Mouse (Mus musculus) layer of hippocampus, adult 9-11 months (tissue): Measurements from ENCODE around the gene Pphln1.

Source experiments
- DNase-seq: peaks from one replicate; pipeline ENCODE4 v3.0.0; 2022

Pphln1 gene

DNA sequence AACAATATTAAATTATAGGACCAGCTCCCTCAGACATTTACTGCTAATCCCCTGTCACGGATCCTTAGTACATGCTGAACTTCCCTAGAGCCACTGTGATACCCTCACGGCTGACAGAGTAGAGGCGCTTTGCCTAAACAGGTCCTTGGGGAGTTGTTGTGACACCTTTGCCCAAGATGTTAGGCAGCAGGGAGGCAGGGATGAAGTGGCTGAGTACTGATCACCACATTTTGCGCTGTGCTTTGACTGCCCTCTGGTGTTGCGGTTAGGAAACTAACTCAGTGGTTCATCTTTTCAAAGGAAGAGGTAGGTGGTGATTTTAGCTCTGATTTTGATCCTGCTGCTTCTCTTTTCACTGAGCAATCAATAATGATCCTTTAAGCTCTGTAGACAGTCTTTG is 40.5 kb downstream of the Pphln1 start:
- peak; percentile 53 for DNase-seq

DNA sequence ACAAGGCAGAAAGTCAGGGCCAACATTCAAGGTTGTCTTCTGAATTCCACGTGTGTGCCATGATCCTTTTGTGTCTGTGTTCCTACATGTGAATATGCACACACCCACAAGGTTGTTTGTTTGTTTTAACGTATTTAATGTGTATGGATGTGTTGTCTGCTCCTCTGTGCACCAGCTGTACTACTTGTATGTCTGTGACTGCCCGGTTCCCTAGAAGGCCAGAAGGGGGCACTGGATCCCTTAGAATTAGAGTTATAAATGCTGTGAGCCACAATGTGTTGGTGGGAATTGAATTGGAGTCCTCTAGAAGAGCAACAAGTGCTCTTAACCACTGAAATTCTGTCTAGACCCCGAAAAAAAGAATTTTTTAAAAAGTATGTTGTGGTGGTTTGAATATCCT is 44.1 kb downstream of the Pphln1 start:
- no peak for DNase-seq

DNA sequence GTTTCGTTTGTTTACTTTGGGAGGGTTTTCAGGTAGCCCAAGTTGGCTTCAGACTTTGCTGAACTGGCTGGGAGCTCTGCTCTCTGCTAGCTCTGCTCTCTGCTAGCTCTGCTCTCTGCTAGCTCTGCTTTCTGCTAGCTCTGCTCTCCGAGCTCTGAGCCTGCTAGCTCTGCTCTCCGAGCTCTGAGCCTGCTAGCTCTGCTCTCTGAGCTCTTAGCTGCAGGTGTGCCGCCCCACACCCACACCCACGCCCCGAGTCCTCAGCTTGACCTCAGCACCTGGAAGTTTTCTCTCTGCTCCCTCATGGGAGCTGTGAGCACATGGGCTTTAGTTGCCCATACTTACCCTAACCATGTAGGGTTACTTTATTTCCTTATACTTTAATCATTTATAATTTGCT is 45.5 kb downstream of the Pphln1 start:
- DNase-seq, result no peak

DNA sequence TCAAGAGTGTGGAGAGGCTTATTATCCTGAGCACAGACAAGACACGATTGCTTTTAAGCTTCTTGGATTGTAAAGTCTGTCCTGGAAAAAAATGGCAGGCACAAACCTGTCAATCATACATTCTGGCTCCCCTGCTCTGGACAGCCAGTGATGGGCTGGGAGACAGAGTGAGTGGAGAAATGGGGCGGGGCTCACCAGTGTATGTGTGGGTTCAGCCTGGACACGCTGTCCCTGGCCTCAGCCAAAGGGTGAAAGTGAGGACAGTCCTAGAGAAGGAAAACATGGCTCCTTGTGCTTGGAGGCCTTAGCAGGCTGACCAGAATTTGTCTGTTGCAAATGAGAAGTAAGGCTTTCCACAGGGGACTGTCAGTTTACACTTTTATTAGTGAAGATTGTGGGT is 50.7 kb downstream of the Pphln1 start:
- DNase-seq, result no peak

DNA sequence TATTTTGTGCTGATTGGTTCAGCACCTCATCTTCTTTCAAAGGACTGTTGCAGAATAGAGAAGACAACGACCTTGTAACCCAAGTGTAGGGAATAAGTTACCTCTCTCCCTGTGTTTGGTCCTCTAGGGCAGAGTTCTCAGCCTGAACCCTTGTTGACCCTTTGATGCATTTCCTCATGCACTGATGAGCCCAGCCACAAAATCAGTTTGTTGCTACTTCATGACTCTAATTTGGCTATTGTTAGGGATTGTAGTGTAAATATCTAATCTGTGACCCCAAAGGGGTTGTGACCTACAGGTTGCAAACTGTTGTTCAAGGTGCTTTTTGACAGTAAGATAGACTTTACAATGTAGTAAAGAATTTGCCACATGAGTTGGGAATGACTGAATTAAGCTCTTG is 55.1 kb downstream of the Pphln1 start:
- no peak for DNase-seq

DNA sequence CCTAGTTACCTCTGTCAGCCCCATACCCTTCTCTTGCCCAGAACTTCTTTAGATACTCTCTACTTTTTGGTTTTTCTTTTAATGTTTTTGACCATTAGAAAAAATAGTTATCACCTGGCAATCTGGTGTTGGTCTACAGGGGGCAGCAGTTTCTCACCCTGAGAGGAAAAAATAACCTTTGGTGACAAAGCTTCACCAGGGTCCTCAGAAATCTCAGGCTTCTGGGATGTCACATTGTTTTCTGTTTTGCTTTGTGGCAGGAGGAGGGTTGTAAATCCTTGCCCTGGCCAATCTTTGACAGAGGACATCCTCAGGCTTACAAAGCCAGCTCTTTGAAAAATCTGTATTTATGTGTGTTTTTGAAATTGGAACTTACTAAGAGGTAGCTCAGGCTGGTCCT is 57.9 kb downstream of the Pphln1 start:
- no peak for DNase-seq

DNA sequence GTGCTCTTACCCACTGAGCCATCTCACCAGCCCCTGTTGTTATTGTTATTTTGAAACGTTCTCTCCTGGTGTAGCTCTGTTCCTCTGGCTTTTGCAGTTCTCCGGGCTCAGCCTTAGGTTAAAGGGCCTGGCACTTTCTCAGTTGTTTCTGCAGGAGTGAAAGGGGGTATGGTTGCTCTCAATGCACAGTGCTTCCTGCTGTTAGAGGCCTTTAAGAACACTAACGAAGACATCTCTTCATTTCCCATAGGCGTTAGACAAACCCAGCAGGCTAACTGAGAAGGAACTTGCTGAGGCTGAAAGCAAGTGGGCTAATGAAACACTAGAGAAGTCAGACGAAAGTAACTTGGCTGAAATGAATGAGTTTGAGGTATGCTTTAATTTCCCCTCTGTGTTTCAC is 61.3 kb downstream of the Pphln1 start:
- no peak for DNase-seq

DNA sequence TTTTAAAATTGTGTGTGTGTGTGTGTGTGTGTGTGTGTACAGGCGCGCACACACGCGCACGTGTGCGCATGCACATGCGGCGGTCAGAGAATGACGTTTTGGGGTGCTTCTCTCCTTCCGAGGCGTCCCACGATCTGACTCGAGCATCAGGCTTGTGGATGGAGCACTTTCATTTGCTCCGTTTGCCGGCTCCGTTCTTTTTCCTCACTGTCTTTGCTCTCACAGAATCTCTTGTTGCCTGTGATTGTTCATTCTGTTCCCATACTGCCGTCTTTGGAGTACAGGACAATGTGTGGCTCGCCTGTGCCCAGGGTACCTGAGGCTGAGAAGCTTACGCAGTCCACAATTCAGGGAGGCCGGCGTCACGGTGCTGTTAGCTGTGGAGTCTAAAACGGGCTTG is 62.9 kb downstream of the Pphln1 start:
- no peak for DNase-seq

DNA sequence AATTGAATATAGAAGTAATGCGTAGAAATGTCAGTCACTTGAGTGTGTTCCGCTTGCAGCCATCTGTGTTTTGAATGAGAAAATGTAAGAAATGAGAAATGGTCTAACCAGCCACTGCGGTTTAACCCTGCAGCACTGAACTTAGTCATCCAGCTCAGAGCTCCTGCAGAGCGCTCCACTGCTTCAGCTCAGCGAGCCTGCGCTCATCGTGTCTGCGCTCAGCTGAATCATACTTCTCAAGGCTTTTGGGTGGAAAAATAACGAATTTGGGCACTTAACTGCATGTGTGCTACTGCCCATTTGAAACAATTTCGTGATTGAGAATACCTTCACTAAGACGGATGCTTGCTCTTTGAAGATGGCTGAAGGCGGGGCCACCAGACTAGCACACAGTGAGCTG is 73.5 kb downstream of the Pphln1 start:
- DNase-seq, result no peak

DNA sequence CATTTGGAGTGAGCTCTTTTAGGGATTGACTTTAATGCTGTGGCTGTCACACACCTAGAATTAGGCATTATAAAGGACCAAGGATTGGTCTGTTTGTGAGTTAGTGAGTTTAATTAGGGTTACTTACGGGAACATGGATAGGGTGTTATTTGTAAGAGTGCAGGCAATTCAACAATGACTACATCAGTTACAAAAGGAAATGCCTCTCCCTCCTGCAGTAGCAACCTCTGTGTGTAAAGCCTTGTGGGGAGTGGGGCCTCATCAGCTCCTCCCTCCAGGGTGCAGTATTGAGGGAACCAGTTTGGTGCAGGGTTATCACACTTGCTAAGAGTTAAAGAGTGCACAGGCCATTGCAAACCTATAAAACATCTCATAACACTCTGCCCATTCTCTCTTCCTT is 73.9 kb downstream of the Pphln1 start:
- no peak for DNase-seq

DNA sequence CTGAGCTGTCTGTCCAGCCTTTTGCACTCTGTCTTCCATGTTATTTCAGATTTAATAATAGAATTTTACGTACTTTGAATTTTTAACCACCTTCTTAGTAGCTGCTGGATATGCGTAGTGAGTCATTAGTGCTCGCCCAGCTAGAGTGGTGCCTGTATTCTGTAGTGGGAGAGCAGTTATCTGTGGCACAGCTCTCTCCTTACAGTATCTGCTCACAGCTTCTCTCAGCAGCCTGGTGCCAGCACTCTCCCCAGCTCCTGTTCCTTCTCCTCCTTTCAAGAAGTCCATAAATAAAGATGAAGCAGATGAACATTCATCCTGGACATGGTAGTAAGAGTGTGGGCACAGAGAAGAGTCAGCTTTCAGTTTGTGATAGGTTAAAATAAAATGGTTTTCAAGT is 76.1 kb downstream of the Pphln1 start:
- DNase-seq, result no peak

DNA sequence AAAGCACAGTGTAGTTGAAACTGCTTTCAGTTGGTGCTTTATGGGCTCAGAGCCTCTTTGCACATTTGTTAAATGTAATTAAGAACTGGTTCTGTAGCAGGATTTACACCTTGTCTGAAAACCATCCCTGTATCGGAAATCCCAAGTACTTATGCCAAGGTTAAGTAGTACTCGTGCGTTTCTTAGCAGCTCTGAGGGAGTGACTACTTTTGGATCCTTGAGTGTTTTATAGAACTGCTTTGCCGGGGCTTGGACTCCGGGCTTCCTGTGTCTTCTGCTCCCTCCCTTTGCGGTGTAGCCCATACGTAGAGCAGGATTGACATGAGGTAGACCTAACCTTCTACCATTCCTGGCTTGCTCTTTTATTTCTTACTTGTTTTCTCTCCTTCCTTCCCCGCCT is 77.5 kb downstream of the Pphln1 start:
- no peak for DNase-seq

DNA sequence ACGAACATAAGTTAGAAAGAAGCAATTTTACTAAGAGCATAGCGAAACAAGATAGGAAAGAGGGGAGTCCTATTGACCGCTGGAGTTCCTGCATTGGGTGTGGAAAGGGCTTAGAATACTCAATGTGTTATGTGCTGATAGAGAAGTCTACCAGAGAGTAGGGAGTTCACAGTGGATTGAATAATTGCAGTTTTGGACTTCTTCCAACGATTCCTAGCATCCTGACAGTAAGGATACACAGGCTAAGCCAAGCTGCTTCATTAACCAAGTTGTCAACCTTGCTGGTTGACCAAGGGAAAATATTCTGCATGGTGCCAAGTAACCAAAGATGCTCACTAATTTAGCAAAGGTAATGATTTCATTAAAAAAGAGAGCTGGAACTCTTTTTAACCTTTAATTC is 79.6 kb downstream of the Pphln1 start:
- no peak for DNase-seq

DNA sequence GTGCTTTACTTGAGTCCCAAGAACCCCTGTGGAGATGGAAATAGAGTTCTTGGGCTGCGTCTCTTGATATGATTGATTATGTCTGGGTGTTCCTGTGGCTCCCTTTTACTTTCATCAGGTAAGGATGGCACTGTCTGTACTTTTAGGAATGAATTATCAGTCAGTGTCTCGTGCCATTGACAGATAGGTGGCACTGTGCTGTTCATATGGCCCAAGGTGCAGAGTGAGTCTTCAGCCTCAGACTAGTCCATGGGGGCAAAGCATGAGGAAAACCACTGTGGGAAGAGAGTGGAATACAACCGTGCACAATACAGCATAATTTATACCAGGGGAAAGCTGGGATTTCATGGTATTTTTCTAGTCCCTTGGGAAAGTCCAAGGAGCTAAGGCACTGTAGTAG is 80.5 kb downstream of the Pphln1 start:
- no peak for DNase-seq

DNA sequence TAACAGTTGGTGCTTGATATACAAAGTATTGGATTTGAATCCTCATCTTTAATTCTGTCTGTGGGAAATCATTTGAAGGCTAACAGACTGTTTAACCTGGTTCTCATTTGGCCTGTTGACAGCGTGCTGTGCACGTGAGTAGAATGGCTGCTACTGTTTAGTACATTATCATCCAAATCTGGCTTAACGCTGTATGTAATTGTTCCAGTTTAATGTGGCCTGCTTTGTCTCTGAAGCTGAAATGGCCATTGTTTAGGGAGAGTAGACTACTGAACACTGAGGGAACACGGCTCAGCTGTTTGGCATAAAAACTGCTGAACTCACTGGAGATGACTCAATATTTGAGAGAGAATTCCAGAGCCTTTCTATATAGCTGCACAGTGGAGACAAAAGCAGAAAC is 81.3 kb downstream of the Pphln1 start:
- peak; percentile 72 for DNase-seq

DNA sequence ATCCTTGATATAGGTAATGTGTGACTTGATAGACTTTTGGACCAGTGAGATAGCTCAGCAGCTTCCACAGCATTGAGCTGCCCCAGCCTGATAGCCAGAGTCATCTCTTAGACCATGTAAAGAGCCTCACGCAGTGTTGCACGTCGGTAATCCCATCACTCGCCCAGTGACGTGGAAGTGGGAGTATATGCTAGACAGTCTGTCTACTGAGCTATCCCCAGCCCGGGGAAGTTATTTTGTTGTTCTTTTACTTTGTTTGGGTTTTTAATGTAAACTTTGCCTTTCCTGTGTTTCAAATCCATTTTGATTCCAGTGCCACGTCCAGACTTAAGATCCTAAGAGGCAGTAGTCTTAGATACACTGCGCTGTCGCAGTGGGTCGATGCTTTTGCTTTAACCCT is 83.0 kb downstream of the Pphln1 start:
- DNase-seq, result no peak

DNA sequence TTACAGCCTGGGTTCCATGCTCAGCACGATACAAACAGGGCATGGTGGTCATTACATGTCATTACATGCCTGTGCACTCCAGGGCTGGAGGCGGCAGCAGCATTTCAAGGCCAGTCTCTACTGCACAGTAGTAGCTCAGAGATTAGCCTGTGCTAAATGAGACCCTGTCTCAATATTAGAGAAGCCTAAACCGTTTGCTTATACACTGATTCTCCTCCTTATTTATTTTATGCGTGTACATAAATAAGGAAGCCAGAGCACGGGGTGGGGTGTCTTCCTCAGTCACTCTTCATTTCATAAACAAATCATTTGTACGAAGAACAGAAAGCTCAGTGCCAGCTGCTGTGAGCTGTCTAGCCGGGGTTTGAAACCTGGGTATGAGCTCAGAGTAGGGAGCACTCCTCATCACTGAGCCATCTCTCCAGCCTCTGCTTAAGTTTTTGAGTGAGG is 86.1 kb downstream of the Pphln1 start:
- DNase-seq, result no peak

DNA sequence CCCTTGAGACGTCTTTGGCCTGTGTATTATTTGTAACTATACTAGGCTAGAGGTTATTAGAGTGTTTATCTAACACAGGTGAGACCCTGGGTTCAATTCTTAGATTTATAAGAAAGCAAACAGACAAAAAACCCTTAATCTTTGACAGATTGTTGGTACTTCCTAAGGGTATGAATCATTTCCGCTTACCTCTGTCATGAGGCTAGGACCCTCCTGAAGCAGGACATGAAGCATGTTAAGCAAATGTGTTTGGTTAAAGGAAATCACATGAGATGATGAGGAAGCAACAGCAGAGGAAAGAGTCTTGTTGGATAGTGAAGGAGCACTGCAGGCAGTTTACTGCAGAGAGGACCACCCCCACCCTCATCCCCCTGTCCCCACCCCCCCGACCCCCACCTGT is 87.1 kb downstream of the Pphln1 start:
- no peak for DNase-seq

DNA sequence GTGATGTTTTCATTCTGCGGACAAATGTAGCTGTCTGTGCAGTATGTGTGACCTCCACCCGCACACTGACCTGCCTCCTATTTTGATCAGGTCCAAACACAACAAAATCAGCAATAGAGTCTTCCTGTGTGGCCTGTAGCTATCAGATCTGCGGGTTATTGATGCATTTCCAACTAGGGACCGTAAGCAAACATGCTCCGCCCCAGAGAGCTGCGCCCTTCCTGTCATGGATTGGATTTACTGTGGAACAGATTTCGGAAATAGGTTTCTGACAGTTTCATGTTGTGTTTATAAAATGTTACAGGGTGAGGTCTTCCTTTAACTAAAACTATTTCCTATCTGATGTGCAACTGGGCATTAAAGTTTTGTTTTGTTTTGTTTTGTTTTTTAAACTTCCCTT is 87.9 kb downstream of the Pphln1 start:
- no peak for DNase-seq

DNA sequence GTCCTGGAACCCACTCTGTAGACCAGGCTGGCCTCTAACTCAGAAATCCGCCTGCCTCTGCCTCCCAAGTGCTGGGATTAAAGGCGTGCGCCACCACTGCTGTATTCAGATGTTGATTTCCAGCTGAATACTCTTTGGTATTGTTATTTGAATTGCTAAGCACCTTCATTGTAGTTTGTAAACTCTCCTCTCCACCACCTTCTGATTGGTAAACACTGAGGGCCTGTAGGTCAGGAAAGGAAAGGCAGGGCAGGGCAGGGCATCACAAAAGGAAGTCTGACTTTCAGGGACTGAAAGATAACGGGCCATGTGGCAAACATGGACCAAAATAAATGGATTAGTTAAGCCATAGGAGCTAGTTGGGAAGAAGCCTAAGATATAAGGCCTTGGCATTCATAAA is 91.4 kb downstream of the Pphln1 start:
- DNase-seq, result no peak

DNA sequence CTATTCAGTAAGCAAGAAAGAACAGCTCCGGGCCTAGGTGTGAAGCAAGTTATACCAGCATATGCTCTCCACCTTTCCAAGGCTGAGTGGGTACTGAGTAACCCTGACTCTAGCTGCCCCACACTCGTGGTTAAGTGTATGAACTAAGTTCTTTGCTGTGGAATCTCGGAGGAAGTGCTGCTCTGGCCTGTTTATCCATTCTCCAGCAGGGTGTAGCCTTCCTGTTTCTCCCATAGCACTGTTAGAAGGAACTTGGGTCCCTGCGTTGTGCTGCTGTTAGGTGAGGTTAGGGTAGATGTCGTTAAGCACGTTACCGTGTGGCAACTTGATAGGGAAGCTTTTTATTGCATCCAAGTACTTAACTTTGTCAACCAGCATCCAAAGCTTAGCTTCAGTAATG is 96.5 kb downstream of the Pphln1 start:
- DNase-seq, result no peak

DNA sequence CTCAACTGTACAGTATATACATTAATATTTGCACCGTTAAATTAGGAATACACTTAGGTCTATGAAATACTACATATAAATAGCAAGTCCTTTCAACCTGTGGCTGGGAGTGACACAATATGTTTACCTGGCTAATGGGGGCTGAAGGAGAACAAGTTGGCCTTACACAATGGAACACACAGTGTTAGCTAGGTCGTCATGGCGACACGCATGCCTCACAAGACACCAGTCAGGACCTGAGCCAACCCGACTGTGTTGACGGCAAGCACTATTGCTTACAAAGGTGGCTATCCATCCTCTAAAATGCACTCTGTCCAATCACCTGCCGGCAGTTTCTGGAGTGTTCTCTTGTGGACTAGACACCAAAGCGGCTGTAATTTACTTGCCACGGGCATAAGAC is 101.7 kb downstream of the Pphln1 start:
- no peak for DNase-seq

DNA sequence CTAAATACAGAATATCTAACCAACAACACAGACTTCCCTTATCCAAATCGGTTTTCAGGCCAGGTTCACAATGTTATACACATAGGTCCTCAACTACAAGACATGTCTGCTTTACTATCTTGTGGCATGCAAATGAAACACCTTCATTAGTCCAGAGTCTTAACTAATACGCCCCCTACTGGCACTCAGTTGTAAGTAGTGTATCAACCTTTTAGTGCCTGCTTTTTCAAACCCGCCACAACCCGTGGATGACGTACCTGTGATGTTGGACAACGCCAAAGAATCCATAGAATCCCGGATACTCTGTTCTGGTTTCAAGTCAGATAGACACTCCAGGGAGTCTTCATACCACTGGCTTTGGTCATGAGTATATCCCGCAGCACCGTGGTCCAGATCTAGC is 104.6 kb downstream of the Pphln1 start:
- DNase-seq, result no peak

DNA sequence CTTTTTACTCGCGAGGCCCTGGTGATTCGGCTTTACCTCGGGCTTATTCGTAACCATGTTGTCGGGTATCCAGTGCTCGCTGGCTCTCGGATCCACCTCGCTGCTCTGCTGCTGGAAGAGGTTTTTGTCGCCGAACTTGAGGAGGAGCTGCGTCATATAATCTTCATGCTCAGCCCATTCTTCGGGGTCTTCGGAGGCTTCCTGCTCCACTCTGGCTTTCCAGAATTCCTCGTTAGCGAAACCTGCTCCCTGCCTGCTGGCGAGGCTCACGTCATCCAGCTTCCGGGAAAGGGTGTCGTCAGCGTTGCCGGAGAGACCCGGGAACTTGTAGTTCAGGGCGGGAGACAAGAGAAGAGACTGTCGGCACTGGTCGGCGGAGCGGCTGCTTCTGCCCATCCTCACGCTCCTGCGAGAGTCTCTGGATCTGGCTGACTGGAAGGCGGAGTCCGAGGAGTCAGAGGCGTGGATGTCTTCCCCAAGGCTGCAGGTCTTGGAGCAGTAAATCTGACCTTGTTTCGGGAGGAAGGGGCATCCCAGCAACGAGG is 105.1 kb downstream of the Pphln1 start:
- no peak for DNase-seq

DNA sequence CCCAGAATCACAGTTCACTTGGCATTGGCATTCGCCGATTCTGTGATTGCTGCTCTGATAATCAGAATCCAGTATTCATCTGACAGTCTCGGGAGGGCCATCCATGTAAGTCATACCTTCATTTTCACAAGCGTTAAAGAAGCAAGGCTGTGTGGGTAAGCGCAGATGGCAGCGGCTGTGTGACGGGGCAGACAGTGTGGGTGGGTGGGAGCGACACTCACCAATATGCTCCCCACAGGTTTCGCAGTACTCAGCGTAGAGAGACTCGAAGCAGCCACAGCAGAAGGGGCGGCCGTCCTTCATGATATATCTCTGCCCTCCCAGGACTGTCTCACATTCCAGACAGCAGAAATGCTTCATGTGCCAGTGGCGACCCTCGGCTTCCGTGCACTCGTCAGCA is 106.7 kb downstream of the Pphln1 start:
- peak; percentile 41 for DNase-seq

DNA sequence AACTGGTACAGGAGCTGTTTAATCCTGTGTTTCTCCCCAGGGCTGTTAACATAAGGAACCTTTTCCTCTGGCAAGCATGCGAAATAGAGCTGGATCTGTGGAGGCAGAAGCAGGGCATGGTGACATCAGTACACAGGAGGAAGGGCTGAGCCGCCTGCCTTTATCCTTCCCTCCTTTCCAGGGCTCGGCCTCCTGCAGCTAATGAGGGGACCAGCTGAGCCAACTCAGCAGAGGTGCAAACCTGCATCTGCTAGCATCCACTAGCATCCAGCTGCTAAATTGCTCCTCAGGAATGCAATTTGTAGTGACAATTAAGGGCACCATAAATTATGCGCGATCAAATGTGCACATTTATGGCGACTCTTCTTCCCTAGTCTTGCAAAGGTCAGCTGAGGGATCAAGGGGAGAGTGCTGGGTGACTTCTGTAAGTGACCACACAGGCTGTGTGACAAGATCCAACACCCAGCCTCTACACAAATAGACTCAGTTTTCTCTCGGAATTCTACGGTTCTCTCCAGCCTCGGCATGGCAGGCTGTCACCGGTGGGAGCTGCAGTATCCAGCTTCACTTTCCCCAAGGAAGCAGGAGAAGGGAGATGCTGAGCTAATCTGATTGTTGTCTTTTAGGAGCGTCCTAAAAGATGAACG is 112.7 kb downstream of the Pphln1 start:
- no peak for DNase-seq
